10 mouse cellular contexts compared by ENCODE assay signal in the genomic region with DNA sequence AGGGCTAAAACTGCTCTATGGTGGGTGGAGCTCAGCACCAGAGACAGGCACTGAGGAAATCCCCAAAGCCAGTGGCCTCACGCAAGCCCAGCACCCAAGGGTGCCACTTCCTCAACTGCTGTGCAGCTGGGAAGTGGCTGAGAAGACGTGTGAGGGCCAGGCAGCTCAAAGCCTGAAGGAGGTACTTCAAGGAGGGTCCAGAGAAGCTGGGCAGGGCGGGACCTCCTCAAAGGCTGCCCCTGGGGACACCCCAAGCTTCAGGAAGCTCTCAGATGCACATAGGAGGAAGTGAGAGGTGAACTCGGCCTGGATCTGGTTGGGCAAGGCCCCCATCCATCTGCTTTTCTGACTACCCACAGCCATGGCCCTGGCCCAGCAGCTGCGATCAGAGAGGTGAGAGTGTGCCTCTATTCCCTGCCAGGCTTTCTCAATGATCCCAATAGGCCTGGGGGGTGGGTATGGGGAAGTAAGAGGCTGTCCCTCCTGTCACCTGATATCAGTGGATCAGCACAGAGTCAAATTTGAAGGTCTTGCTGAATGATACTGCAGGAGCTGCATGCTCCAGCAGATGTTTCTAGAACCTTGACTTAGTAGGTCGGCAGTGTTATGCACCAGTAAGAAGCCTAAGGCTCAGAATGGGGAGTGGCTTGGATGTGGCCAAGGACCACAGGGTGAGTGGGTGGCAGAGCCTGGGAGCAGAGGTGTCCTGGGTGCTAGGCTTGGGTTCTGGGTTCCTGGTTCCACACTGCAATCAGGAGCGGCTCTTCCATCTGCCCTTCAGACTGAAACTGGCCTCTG. TPM values are rescaled to one million over a fixed set of nuclear protein-coding genes. Genes with fewer than 3 reads are reported as not detected.
DNase-seq lines count a peak whose midpoint lies in the region; ATAC-seq and TF ChIP-seq lines count a peak whose summit lies in the region.
"Had no signal": no experiment of that assay in that cellular context is flagged by ENCODE, and none has a peak within 500 bp of the region (broad histone marks: within the 10 kb centered on the region; RNA-seq: fewer than 3 reads in every experiment).

Ncf4 (plus strand) TSS at position 107 of the 798 bp plus-strand sequence.

- no peak for TF ChIP-seq EP300 in heart, adult 2 months (IDR thresholded peaks at IDR 0.05; ENCODE audit: insufficient read depth, low read depth, low read length)
- no peak for TF ChIP-seq EP300 in liver, postnatal 0 days (IDR thresholded peaks at IDR 0.05; ENCODE audit: low read depth)

- no peaks in the 10 kb centered on the region for H3K4me1 ChIP-seq in heart, adult 2 months (ENCODE audit: control insufficient read depth, insufficient read depth, low read length)
- peaks cover 8% of the 10 kb centered on the region; the same call in 1 of the 2 replicates for H3K4me1 ChIP-seq in liver, postnatal 0 days (ENCODE audit: insufficient read depth)
- no peaks in the 10 kb centered on the region for H3K4me1 ChIP-seq in midbrain, embryonic 14.5 days (ENCODE audit: control insufficient read depth, insufficient read depth, low read length)
- H3K4me1 ChIP-seq: embryonic facial prominence, embryonic 15.5 days; limb, embryonic 13.5 days had no signal

- H3K27me3 ChIP-seq in heart, adult 2 months (ENCODE audit: control insufficient read depth, insufficient read depth, low read length) = no peaks in the 10 kb centered on the region
- no peaks in the 10 kb centered on the region for H3K27me3 ChIP-seq in liver, postnatal 0 days (ENCODE audit: insufficient read depth, low read length)
- no peaks in the 10 kb centered on the region for H3K27me3 ChIP-seq in midbrain, embryonic 14.5 days (ENCODE audit: control insufficient read depth, insufficient read depth, low read length)
- H3K27me3 ChIP-seq: embryonic facial prominence, embryonic 15.5 days; limb, embryonic 13.5 days had no signal

- no peaks in the 10 kb centered on the region for H3K36me3 ChIP-seq in heart, adult 2 months (ENCODE audit: control insufficient read depth, insufficient read depth, low read length)
- H3K36me3 ChIP-seq in liver, postnatal 0 days (replicated peaks; ENCODE audit: insufficient read depth, low read length) = no peaks in the 10 kb centered on the region
- no peaks in the 10 kb centered on the region for H3K36me3 ChIP-seq in midbrain, embryonic 14.5 days (ENCODE audit: control insufficient read depth, insufficient read depth, low read length)
- H3K36me3 ChIP-seq: embryonic facial prominence, embryonic 15.5 days; limb, embryonic 13.5 days had no signal

- H3K4me3 ChIP-seq in heart, adult 2 months = no peak within 1 kb of the TSS
- H3K4me3 ChIP-seq in liver, postnatal 0 days (ENCODE audit: low read depth, low read length) = peak within 1 kb of the TSS; percentile 35
- no peak within 1 kb of the TSS for H3K4me3 ChIP-seq in midbrain, embryonic 14.5 days (replicated peaks; ENCODE audit: low read depth, low read length)
- H3K4me3 ChIP-seq: embryonic facial prominence, embryonic 15.5 days; limb, embryonic 13.5 days had no signal

- peak; percentile 72 for ATAC-seq in liver, postnatal 0 days
- no peak for ATAC-seq in midbrain, embryonic 14.5 days (ENCODE audit: low FRiP score, low TSS enrichment)

- TF ChIP-seq POLR2A in heart, adult 2 months (IDR thresholded peaks at IDR 0.05; ENCODE audit: insufficient read depth, low read depth, low read length) = 0 out of 2 replicates have a peak, but pooled peaks have one; percentile 13

- H3K9me3 ChIP-seq in liver, postnatal 0 days (ENCODE audit: low read length) = no peaks in the 10 kb centered on the region
- no peaks in the 10 kb centered on the region for H3K9me3 ChIP-seq in midbrain, embryonic 14.5 days (ENCODE audit: control insufficient read depth, low read length)
- H3K9me3 ChIP-seq: embryonic facial prominence, embryonic 15.5 days; limb, embryonic 13.5 days had no signal

- no peaks in the 10 kb centered on the region for H3K79me2 ChIP-seq in heart, adult 2 months (replicated peaks; ENCODE audit: control insufficient read depth, insufficient read depth, low read length)

- peak within 1 kb of the TSS; percentile 59 for H3K4me2 ChIP-seq in liver, postnatal 0 days (ENCODE audit: low read depth, low read length)
- no peak within 1 kb of the TSS for H3K4me2 ChIP-seq in midbrain, embryonic 14.5 days (ENCODE audit: low read length)
- H3K4me2 ChIP-seq: embryonic facial prominence, embryonic 15.5 days; limb, embryonic 13.5 days had no signal

- peak; percentile 36 for DNase-seq in gastrocnemius, postnatal 14 days
- DNase-seq in gastrocnemius, adult 18-20 months (ENCODE audit: low spot score) = no peak
- peak; percentile 42 to 77 for DNase-seq in heart, adult 2 months
- peak; percentile 74 for DNase-seq in liver, postnatal 0 days
- peak; percentile 53 to 63 for DNase-seq in spleen, postnatal 14 days (ENCODE audit: low spot score in 2 of 2)
- no peak for DNase-seq in cerebellum, postnatal 10 days
- DNase-seq in left cerebral cortex, postnatal 36 days (ENCODE audit: low spot score in 2 of 2) = no peak
- DNase-seq in midbrain, embryonic 14.5 days = no peak

- no peak for TF ChIP-seq CTCF in heart, adult 2 months (IDR thresholded peaks at IDR 0.05)
- TF ChIP-seq CTCF in liver, postnatal 0 days (IDR thresholded peaks at IDR 0.05; ENCODE audit: low read depth) = no peak

- H3K27ac ChIP-seq in heart, adult 2 months = no peak within 1 kb of the TSS
- H3K27ac ChIP-seq in liver, postnatal 0 days (ENCODE audit: low read depth) = peak within 1 kb of the TSS; percentile 76
- no peak within 1 kb of the TSS for H3K27ac ChIP-seq in midbrain, embryonic 14.5 days (replicated peaks; ENCODE audit: low read depth, low read length)
- H3K27ac ChIP-seq: embryonic facial prominence, embryonic 15.5 days; limb, embryonic 13.5 days had no signal

- H3K9ac ChIP-seq in heart, adult 2 months (ENCODE audit: low read depth, low read length) = no peak within 1 kb of the TSS
- peak within 1 kb of the TSS; percentile 42; the same call in 1 of the 2 replicates for H3K9ac ChIP-seq in liver, postnatal 0 days (replicated peaks)
- no peak within 1 kb of the TSS for H3K9ac ChIP-seq in midbrain, embryonic 14.5 days (replicated peaks; ENCODE audit: low read length)
- H3K9ac ChIP-seq: embryonic facial prominence, embryonic 15.5 days; limb, embryonic 13.5 days had no signal

- intact Hi-C loops in gastrocnemius, postnatal 14 days (cut with DNase I; ENCODE audit: low total_unique reads) = loop anchor here (5.0 kb wide), 1 partner anchor 68 kb away; no protein-coding TSS in a partner anchor
- intact Hi-C loops in heart, adult 2 months (cut with DNase I) = no loop called here
- intact Hi-C loops in left cerebral cortex, postnatal 36 days (cut with DNase I) = no loop called here

- WGBS in heart, adult 2 months = 66% methylated on average over 7 of the region's 7 CpGs
- 37% methylated on average over 7 of the region's 7 CpGs for WGBS in liver, postnatal 0 days (ENCODE audit: insufficient replicate concordance)
- WGBS in midbrain, embryonic 14.5 days = 75% methylated on average over 7 of the region's 7 CpGs

RNA-seq across cellular contexts. Expression of gene Ncf4, which starts in this region (rescaled TPM):
- total RNA-seq in gastrocnemius, postnatal 14 days (2021) = 1 to 10 TPM in 1 of 2 experiments, under 1 TPM in 1; 1.00 to 3.0 TPM
- total RNA-seq in gastrocnemius, adult 18-20 months (2021) = under 1 TPM; 0.50 to 1.00 TPM
- 1 to 10 TPM; 1.6 to 1.8 TPM for total RNA-seq in heart, adult 2 months (2021)
- polyA plus RNA-seq in heart, adult 2 months (2012; rRNA removed) = 4.5 and 4.9 TPM in 2 replicates
- polyA plus RNA-seq in liver, postnatal 0 days (2015; fragmentation: Nextera tagmentation; extraction: Ambion mirVana) = 55.5 and 56.7 TPM in 2 replicates
- total RNA-seq in left cerebral cortex, postnatal 36 days (2021) = 1 to 10 TPM; 1.2 TPM
- 0.47 and 0.96 TPM in 2 replicates for polyA plus RNA-seq in midbrain, embryonic 14.5 days (2014; fragmentation: Nextera tagmentation; extraction: Ambion mirVana)

Comparison
In these comparisons a context has a peak if more than half of its experiments do, and no peak if none do; other contexts are left out.
1. DNase-seq: peak in gastrocnemius, postnatal 14 days (single experiment), heart, adult 2 months (2 of 2), liver, postnatal 0 days (single experiment) and spleen, postnatal 14 days (2 of 2); none in gastrocnemius, adult 18-20 months (single experiment), cerebellum, postnatal 10 days (0 of 2), left cerebral cortex, postnatal 36 days (0 of 2) and midbrain, embryonic 14.5 days (single experiment).